Mouse (Mus musculus) megakaryocyte, adult 5-6 weeks (primary cell): ENCODE results near the gene Lsm11. TPM values are rescaled to one million over a fixed set of nuclear protein-coding genes. Genes with fewer than 3 reads are reported as not detected.
"Not testable (repeated sequence)": the region's sequence is repeated elsewhere in the genome, so short reads cannot be mapped to it uniquely, and the experiment has no call there.

ENCODE experiments used
- ATAC-seq: 2 replicates; pipeline ENCODE4 v1.8.0; 2016; ENCODE audit warnings: mild to moderate bottlenecking, inconsistent platforms; ENCODE audit not compliant: poor library complexity, severe bottlenecking
- total RNA-seq, 2 experiments: library from RNA; stranded (forward) in 1 of 2; stranded (reverse) in 1 of 2; fragments of 153-499, 151-499 nt in 1 of 2; fragments of 221-1000, 200-1000 nt in 1 of 2; gene quantifications; 2 replicates each; pipeline versions ENCODE4 v1.2.3 to v1.2.4; 2015 to 2017

The Lsm11 gene
- total RNA-seq, 2 experiments from 2014 or later, result 2.9 to 5.8 TPM

GRCm38 (mm10) chr11:45885606-45886230, 59.0 kb downstream of the Lsm11 start:
- no peak for ATAC-seq

GRCm38 (mm10) chr11:45884029-45884428, 60.7 kb downstream of the Lsm11 start:
- ATAC-seq, result peak; percentile 85

- no peak for ATAC-seq
Observed at GRCm38 (mm10) chr11:45883270-45883931, 61.3 kb downstream of the Lsm11 start.

- ATAC-seq, result no peak
Observed at GRCm38 (mm10) chr11:45881683-45882068, 63.1 kb downstream of the Lsm11 start.

- ATAC-seq, result no peak
Observed at GRCm38 (mm10) chr11:45881026-45881682, 63.6 kb downstream of the Lsm11 start.

GRCm38 (mm10) chr11:45879366-45879765, 65.4 kb downstream of the Lsm11 start:
- not testable (repeated sequence) for ATAC-seq

Other genes starting within 250 kb of the Lsm11 start
- 146 and 147 TPM in 2 replicates for gene Clint1, start 92.9 kb downstream of the Lsm11 start, total RNA-seq (2015)
- 172 and 194 TPM in 2 replicates for gene Clint1, start 92.9 kb downstream of the Lsm11 start, total RNA-seq (2017)
- gene Thg1l, start 10.6 kb upstream of the Lsm11 start, total RNA-seq (2015), result 6.1 and 9.8 TPM in 2 replicates
- 12.8 and 13.0 TPM in 2 replicates for gene Thg1l, start 10.6 kb upstream of the Lsm11 start, total RNA-seq (2017)
- gene Sox30, start 35.4 kb upstream of the Lsm11 start, total RNA-seq (2015), result not detected in 2 replicates
- gene Sox30, start 35.4 kb upstream of the Lsm11 start, total RNA-seq (2017), result not detected in 2 replicates
- gene Gm12166, start 107.4 kb upstream of the Lsm11 start, total RNA-seq (2015), result 28.1 and 37.2 TPM in 2 replicates
- gene Gm12166, start 107.4 kb upstream of the Lsm11 start, total RNA-seq (2017), result 12.4 and 44.5 TPM in 2 replicates
- 27.9 and 29.8 TPM in 2 replicates for gene Adam19, start 111.1 kb upstream of the Lsm11 start, total RNA-seq (2015)
- gene Adam19, start 111.1 kb upstream of the Lsm11 start, total RNA-seq (2017), result 21.9 and 27.3 TPM in 2 replicates
- gene Nipal4, start 221.6 kb upstream of the Lsm11 start, total RNA-seq (2015), result not detected in 2 replicates
- not detected in 2 replicates for gene Nipal4, start 221.6 kb upstream of the Lsm11 start, total RNA-seq (2017)